Mouse (Mus musculus) brain, embryonic 14.5 days (tissue): ENCODE data around the gene 1700008P02Rik. TPM values are rescaled to one million over a fixed set of nuclear protein-coding genes. Genes with fewer than 3 reads are reported as not detected.
"Not testable (repeated sequence)": the region's sequence is repeated elsewhere in the genome, so short reads cannot be mapped to it uniquely, and the experiment has no call there.

Source experiments
- DNase-seq: peaks from one replicate; pipeline ENCODE4 v3.0.0-alpha.2; 2011; ENCODE audit warnings: low read depth
- CTCF ChIP-seq: fragments of 200-500 bp; IDR thresholded peaks from 2 replicates; pipeline ENCODE4 v1.5.1; 2012; ENCODE audit warnings: inconsistent platforms, mild to moderate bottlenecking, moderate library complexity, borderline replicate concordance; ENCODE audit not compliant: insufficient read depth, insufficient read length; ENCODE audit errors: extremely low read depth
- POLR2A ChIP-seq: fragments of 200-500 bp; IDR thresholded peaks from 2 replicates; pipeline ENCODE4 v1.6.1; 2012; ENCODE audit warnings: mild to moderate bottlenecking, inconsistent platforms, borderline replicate concordance; ENCODE audit not compliant: poor library complexity, insufficient read depth, insufficient read length, severe bottlenecking; ENCODE audit errors: extremely low read depth
- polyA plus RNA-seq: library from polyadenylated mRNA; depleted of rRNA; stranded (reverse); fragments of >200 nt; gene quantifications from 2 replicates; pipeline ENCODE4 v1.2.3, GENCODE M21; 2012; rRNA removed

1700008P02Rik gene
- not detected in 2 replicates for polyA plus RNA-seq

- no peak for TF ChIP-seq POLR2A
- no peak for TF ChIP-seq CTCF
- DNase-seq, result no peak
Measured at GRCm38 (mm10) chr3:6620343-6620742, at the start of gene 1700008P02Rik. TSS of gene 1700008P02Rik (minus strand) at chr3:6620443.

GRCm38 (mm10) chr3:6649411-6649810 lies 29.2 kb upstream of the 1700008P02Rik start:
- no peak for DNase-seq

GRCm38 (mm10) chr3:6638151-6638550 lies 17.9 kb upstream of the 1700008P02Rik start:
- not testable (repeated sequence) for DNase-seq

More at GRCm38 (mm10) chr3:6649411-6649810, 29.2 kb upstream of the 1700008P02Rik start:
- no peak for TF ChIP-seq CTCF
- no peak for TF ChIP-seq POLR2A

- DNase-seq, result no peak
- TF ChIP-seq POLR2A, result no peak
Measured at GRCm38 (mm10) chr3:6634256-6634655, 14.0 kb upstream of the 1700008P02Rik start.

- no peak for DNase-seq
- no peak for TF ChIP-seq POLR2A
- no peak for TF ChIP-seq CTCF
Measured at GRCm38 (mm10) chr3:6617881-6618280, 2.4 kb downstream of the 1700008P02Rik start.
